Mouse (Mus musculus) MEL (cell line): ENCODE data around the gene Fgfr2. TPM values are rescaled to one million over a fixed set of nuclear protein-coding genes. Genes with fewer than 3 reads are reported as not detected.

ENCODE experiments used
- DNase-seq: peaks from one replicate; pipeline ENCODE4 v3.0.0; 2011; ENCODE audit warnings: low read depth, low spot score
- H3K27ac ChIP-seq: 2 replicates; pipeline ENCODE4 v1.5.1; 2012; ENCODE audit warnings: low read depth, mild to moderate bottlenecking, control low read depth, low read length, moderate library complexity; ENCODE audit not compliant: control insufficient read depth
- H3K27me3 ChIP-seq, 2 experiments: fragments of 150-350 bp in 1 of 2; sonication (generic) in 1 of 2; 2 replicates each; pipeline ENCODE4 v1.6.1; 2012; ENCODE audit warnings: low read length in 2 of 2, mild to moderate bottlenecking in 2 of 2, improper control_type of control experiment in 1 of 2, moderate library complexity in 1 of 2; ENCODE audit not compliant: insufficient read depth in 2 of 2, control insufficient read depth in 1 of 2
- H3K36me3 ChIP-seq, 2 experiments: 2 replicates each; pipeline ENCODE4 v1.6.1; 2012 to 2014; ENCODE audit warnings: low read length in 2 of 2, improper control_type of control experiment in 1 of 2, inconsistent platforms in 1 of 2, mild to moderate bottlenecking in 1 of 2; ENCODE audit not compliant: insufficient read depth in 2 of 2, control insufficient read depth in 1 of 2
- H3K4me1 ChIP-seq, 2 experiments: fragments of 150-350 bp in 1 of 2; sonication (generic) in 1 of 2; 2 replicates each; pipeline ENCODE4 v1.6.1; 2012; ENCODE audit warnings: low read length in 2 of 2, improper control_type of control experiment in 1 of 2, mild to moderate bottlenecking in 1 of 2; ENCODE audit not compliant: insufficient read depth in 2 of 2, control insufficient read depth in 1 of 2
- H3K4me3 ChIP-seq, 2 experiments: fragments of 150-350 bp in 1 of 2; sonication (generic) in 1 of 2; 2 replicates each; pipeline ENCODE4 v1.5.1; 2012; ENCODE audit warnings: low read depth in 2 of 2, low read length in 2 of 2, mild to moderate bottlenecking in 2 of 2, moderate library complexity in 2 of 2, control low read depth in 1 of 2, improper control_type of control experiment in 1 of 2; ENCODE audit not compliant: control insufficient read depth in 1 of 2, insufficient read depth in 1 of 2
- H3K79me2 ChIP-seq: 2 replicates; pipeline ENCODE4 v1.6.1; 2012; ENCODE audit warnings: mild to moderate bottlenecking, low read length, moderate library complexity; ENCODE audit not compliant: control insufficient read depth, poor library complexity, insufficient read depth
- H3K9ac ChIP-seq: 2 replicates; pipeline ENCODE4 v1.6.1; 2012; ENCODE audit warnings: low read depth, mild to moderate bottlenecking, control low read depth, low read length, moderate library complexity; ENCODE audit not compliant: control insufficient read depth, poor library complexity, severe bottlenecking
- H3K9me3 ChIP-seq: fragments of 150-350 bp; sonication (generic); replicated peaks from 2 replicates; pipeline ENCODE4 v1.6.1; 2012; ENCODE audit warnings: mild to moderate bottlenecking, low read length, improper control_type of control experiment, moderate library complexity; ENCODE audit not compliant: insufficient read depth
- CHD1 ChIP-seq: IDR thresholded peaks from 2 replicates; pipeline ENCODE4 v1.6.1; 2012; ENCODE audit warnings: low read depth, mild to moderate bottlenecking, inconsistent platforms, low read length, improper control_type of control experiment
- CHD2 ChIP-seq: IDR thresholded peaks from 2 replicates; pipeline ENCODE4 v1.6.1; 2011; ENCODE audit warnings: low read length, improper control_type of control experiment
- EP300 ChIP-seq, 2 experiments: IDR thresholded peaks; 2 replicates each; pipeline ENCODE4 v1.6.1; 2011; ENCODE audit warnings: improper control_type of control experiment in 2 of 2, low read length in 2 of 2, low read depth in 1 of 2, mild to moderate bottlenecking in 1 of 2
- ETS1 ChIP-seq: IDR thresholded peaks from 2 replicates; pipeline ENCODE4 v1.6.1; 2012; ENCODE audit warnings: low read depth, mild to moderate bottlenecking, inconsistent platforms, low read length, improper control_type of control experiment, moderate library complexity
- KAT2A ChIP-seq: conservative IDR thresholded peaks from 2 replicates; pipeline ENCODE4 v1.6.1; 2012; ENCODE audit warnings: low read depth, low read length, improper control_type of control experiment, inconsistent platforms
- MAFK ChIP-seq: IDR thresholded peaks from 2 replicates; pipeline ENCODE4 v1.6.1; 2011; ENCODE audit warnings: low read depth, mild to moderate bottlenecking, low read length, improper control_type of control experiment, borderline replicate concordance
- MAZ ChIP-seq: IDR thresholded peaks from 2 replicates; pipeline ENCODE4 v1.6.1; 2012; ENCODE audit warnings: low read depth, mild to moderate bottlenecking, inconsistent platforms, low read length, improper control_type of control experiment
- MYB ChIP-seq: IDR thresholded peaks from 2 replicates; pipeline ENCODE4 v1.6.1; 2011; ENCODE audit warnings: mild to moderate bottlenecking, low read depth, low read length, improper control_type of control experiment
- MYC ChIP-seq: IDR thresholded peaks from 2 replicates; pipeline ENCODE4 v1.6.1; 2011; ENCODE audit warnings: low read depth, mild to moderate bottlenecking, low read length, improper control_type of control experiment, moderate library complexity
- POLR2A ChIP-seq, 2 experiments: IDR thresholded peaks; 2 replicates each; pipeline ENCODE4 v1.6.1; 2011 to 2012; ENCODE audit warnings: low read length in 2 of 2, mild to moderate bottlenecking in 2 of 2, control low read depth in 1 of 2, improper control_type of control experiment in 1 of 2, low read depth in 1 of 2, moderate library complexity in 1 of 2; ENCODE audit not compliant: control insufficient read depth in 1 of 2, insufficient read depth in 1 of 2, poor library complexity in 1 of 2
- POLR2AphosphoS2 ChIP-seq: IDR thresholded peaks from 2 replicates; pipeline ENCODE4 v1.6.1; 2011; ENCODE audit warnings: low read length, improper control_type of control experiment
- RCOR1 ChIP-seq: IDR thresholded peaks from 2 replicates; pipeline ENCODE4 v1.6.1; 2012; ENCODE audit warnings: low read depth, mild to moderate bottlenecking, inconsistent platforms, low read length, improper control_type of control experiment
- SIN3A ChIP-seq: IDR thresholded peaks from 2 replicates; pipeline ENCODE4 v1.6.1; 2012; ENCODE audit warnings: low read length, improper control_type of control experiment, inconsistent platforms
- TBP ChIP-seq: IDR thresholded peaks from 2 replicates; pipeline ENCODE4 v1.8.0; 2011; ENCODE audit warnings: low read depth, low read length, improper control_type of control experiment
- UBTF ChIP-seq: IDR thresholded peaks from 2 replicates; pipeline ENCODE4 v1.6.1; 2012; ENCODE audit warnings: low read depth, mild to moderate bottlenecking, inconsistent platforms, low read length, improper control_type of control experiment, moderate library complexity, borderline replicate concordance; ENCODE audit not compliant: insufficient read depth
- USF1 ChIP-seq: IDR thresholded peaks from 2 replicates; pipeline ENCODE4 v1.6.1; 2014; ENCODE audit warnings: low read depth, mild to moderate bottlenecking, inconsistent platforms, low read length, improper control_type of control experiment, moderate library complexity
- ZMIZ1 ChIP-seq: IDR thresholded peaks from 2 replicates; pipeline ENCODE4 v1.6.1; 2012; ENCODE audit warnings: low read depth, mild to moderate bottlenecking, inconsistent platforms, low read length, improper control_type of control experiment, moderate library complexity
- polyA plus RNA-seq, 2 experiments: library from polyadenylated mRNA; stranded (reverse) in 1 of 2; unstranded in 1 of 2; fragments of >175 nt in 1 of 2; fragments of >200 nt in 1 of 2; gene quantifications; 2 replicates each; pipeline versions ENCODE4 v1.2.1 to v1.2.4; 2012; ENCODE audit warnings: low replicate concordance in 2 of 2, low read depth in 1 of 2; ENCODE audit not compliant: insufficient read length in 2 of 2, insufficient read depth in 1 of 2, missing spikeins in 1 of 2
- total RNA-seq: library from RNA; depleted of rRNA; stranded (reverse); fragments of 300-350 nt; gene quantifications from 2 replicates; pipeline ENCODE4 v1.2.3, GENCODE M21; 2012

Fgfr2 gene
- total and polyA plus RNA-seq, 3 experiments: not detected

- no peak for DNase-seq
- no peak for TF ChIP-seq POLR2AphosphoS2
- TF ChIP-seq POLR2A (IDR thresholded peaks at IDR 0.05; ENCODE audit: control insufficient read depth in 1 of 2, insufficient read depth in 1 of 2, low read depth in 1 of 2, low read length in 2 of 2, poor library complexity in 1 of 2): no peak
- no peak for TF ChIP-seq MAFK
- TF ChIP-seq ZMIZ1: no peak
- TF ChIP-seq, all 39 proteins: peak for 0
- H3K9me3 ChIP-seq: no peaks in the 10 kb centered on the region
- no peaks in the 10 kb centered on the region for H3K4me1 ChIP-seq
- H3K27ac ChIP-seq: no peak overlapping the region
- H3K4me3 ChIP-seq: no peak overlapping the region
- H3K27me3 ChIP-seq: no peaks in the 10 kb centered on the region
- H3K36me3 ChIP-seq: no peaks in the 10 kb centered on the region; a peak in 1 of 4 replicates
- no peak overlapping the region for H3K9ac ChIP-seq
- H3K79me2 ChIP-seq: no peaks in the 10 kb centered on the region
These were observed 341.9 kb downstream of the Fgfr2 start for GRCm38 (mm10) chr7:132781130-132781814.

- no peaks in the 10 kb centered on the region for H3K27me3 ChIP-seq
- TF ChIP-seq KAT2A: no peak
- no peak for TF ChIP-seq UBTF
- no peak overlapping the region for H3K27ac ChIP-seq
- H3K4me1 ChIP-seq: no peaks in the 10 kb centered on the region
- no peaks in the 10 kb centered on the region for H3K79me2 ChIP-seq
- H3K9ac ChIP-seq: no peak overlapping the region
- H3K4me3 ChIP-seq: no peak overlapping the region
- DNase-seq: no peak
- no peaks in the 10 kb centered on the region; a peak in 1 of 4 replicates for H3K36me3 ChIP-seq
- no peaks in the 10 kb centered on the region for H3K9me3 ChIP-seq
These were observed 342.5 kb downstream of the Fgfr2 start for GRCm38 (mm10) chr7:132780611-132781010.

GRCm38 (mm10) chr7:132778630-132779029 lies 344.5 kb downstream of the Fgfr2 start:
- H3K4me1 ChIP-seq: no peaks in the 10 kb centered on the region
- H3K9ac ChIP-seq: no peak overlapping the region
- H3K36me3 ChIP-seq: no peaks in the 10 kb centered on the region; a peak in 1 of 4 replicates
- TF ChIP-seq MAZ: no peak
- TF ChIP-seq MYC: no peak
- no peak for TF ChIP-seq ETS1
- TF ChIP-seq CHD1: no peak
- no peak for TF ChIP-seq MYB
- TF ChIP-seq MAFK: no peak
- no peak for TF ChIP-seq POLR2A (IDR thresholded peaks at IDR 0.05; ENCODE audit: control insufficient read depth in 1 of 2, insufficient read depth in 1 of 2, low read depth in 1 of 2, low read length in 2 of 2, poor library complexity in 1 of 2)
- TF ChIP-seq KAT2A: no peak
- TF ChIP-seq CHD2: no peak
- TF ChIP-seq RCOR1: no peak
- TF ChIP-seq UBTF: no peak
- no peak for TF ChIP-seq USF1
- no peak for TF ChIP-seq SIN3A
- TF ChIP-seq POLR2AphosphoS2: no peak
- TF ChIP-seq TBP: no peak
- no peak for TF ChIP-seq EP300 (IDR thresholded peaks at IDR 0.05; ENCODE audit: low read depth in 1 of 2, low read length in 2 of 2)
- no peaks in the 10 kb centered on the region for H3K9me3 ChIP-seq
- no peak overlapping the region for H3K27ac ChIP-seq
- no peak overlapping the region for H3K4me3 ChIP-seq
- no peak for DNase-seq
- no peaks in the 10 kb centered on the region for H3K79me2 ChIP-seq
- no peaks in the 10 kb centered on the region for H3K27me3 ChIP-seq
